Mouse (Mus musculus) hindbrain, embryonic 13.5 days (tissue): ENCODE results near the gene Blvrb. TPM values are rescaled to one million over a fixed set of nuclear protein-coding genes. Genes with fewer than 3 reads are reported as not detected.

Source experiments
- ATAC-seq: fragments of 200-750 bp; cut with Nextera tagmentation; 2 replicates; pipeline ENCODE4 v1.8.0; 2017; ENCODE audit warnings: moderate TSS enrichment; ENCODE audit not compliant: low FRiP score
- H3K27ac ChIP-seq: fragments of 300-500 bp; sonication (generic); 2 replicates; pipeline ENCODE4 v1.5.1; 2015; ENCODE audit warnings: inconsistent platforms, mild to moderate bottlenecking, moderate library complexity
- H3K27me3 ChIP-seq: fragments of 300-500 bp; sonication (generic); 2 replicates; pipeline ENCODE4 v1.6.1; 2015; ENCODE audit warnings: mild to moderate bottlenecking, inconsistent platforms
- H3K36me3 ChIP-seq: fragments of 300-500 bp; sonication (generic); 2 replicates; pipeline ENCODE4 v1.6.1; 2015; ENCODE audit warnings: mild to moderate bottlenecking, inconsistent platforms
- H3K4me1 ChIP-seq: fragments of 300-500 bp; sonication (generic); replicated peaks from 2 replicates; pipeline ENCODE4 v1.6.1; 2015; ENCODE audit warnings: inconsistent platforms
- H3K4me2 ChIP-seq: fragments of 300-500 bp; sonication (generic); 2 replicates; pipeline ENCODE4 v1.6.1; 2015; ENCODE audit warnings: inconsistent platforms, mild to moderate bottlenecking, moderate library complexity
- H3K4me3 ChIP-seq: fragments of 300-500 bp; sonication (generic); 2 replicates; pipeline ENCODE4 v1.5.1; 2015; ENCODE audit warnings: mild to moderate bottlenecking, inconsistent platforms
- H3K9ac ChIP-seq: fragments of 300-500 bp; sonication (generic); 2 replicates; pipeline ENCODE4 v1.6.1; 2015; ENCODE audit warnings: mild to moderate bottlenecking, inconsistent platforms
- H3K9me3 ChIP-seq: fragments of 300-500 bp; sonication (generic); 2 replicates; pipeline ENCODE4 v1.6.1; 2016; ENCODE audit warnings: inconsistent platforms
- WGBS: fragments of 180-500 bp; shearing (Covaris S2); methylation state at CpG from one replicate; pipeline ENCODE4 v1.1.7; 2015; 5-methylcytosine and 5-hydroxymethylcytosine counted together
- polyA plus RNA-seq: library from polyadenylated mRNA; unstranded; fragments of >200 nt; fragmentation: Nextera tagmentation; extraction: Ambion mirVana; gene quantifications from 2 replicates; pipeline ENCODE4 v1.2.1, GENCODE M21; 2015

Blvrb gene
- polyA plus RNA-seq, 1 experiment from 2014 or later: 18.7 TPM

GRCm38 (mm10) chr7:27428002-27428401 lies 19.8 kb upstream of the Blvrb start:
- Histone ChIP-seq H3K36me3 (peaks cover 41% of the 10 kb centered on the region), H3K4me1 (no peaks in the 10 kb centered on the region), H3K27me3 (peaks cover 19% of the 10 kb centered on the region), H3K9me3 (0 out of 2 replicates have a peak, but pooled peaks cover 4% of the 10 kb centered on the region), H3K4me3 (no peak overlapping the region), H3K9ac (no peak overlapping the region), H3K27ac (no peak overlapping the region), H3K4me2 (no peak overlapping the region)
- 74% methylated on average over 11 of the region's 11 CpGs for WGBS
- no peak for ATAC-seq

GRCm38 (mm10) chr7:27429135-27429534 lies 18.6 kb upstream of the Blvrb start:
- no peak overlapping the region for H3K4me2 ChIP-seq
- no peak overlapping the region for H3K27ac ChIP-seq
- no peak overlapping the region for H3K4me3 ChIP-seq
- H3K9me3 ChIP-seq: 0 out of 2 replicates have a peak, but pooled peaks cover 4% of the 10 kb centered on the region
- H3K9ac ChIP-seq: no peak overlapping the region
- H3K27me3 ChIP-seq: peaks cover 24% of the 10 kb centered on the region
- 61% methylated on average over 2 of the region's 2 CpGs for WGBS
- no peaks in the 10 kb centered on the region for H3K4me1 ChIP-seq
- H3K36me3 ChIP-seq: peaks cover 31% of the 10 kb centered on the region
- ATAC-seq: no peak

- Histone ChIP-seq H3K4me2 (no peak overlapping the region), H3K4me1 (no peaks in the 10 kb centered on the region), H3K9me3 (0 out of 2 replicates have a peak, but pooled peaks cover 4% of the 10 kb centered on the region), H3K9ac (no peak overlapping the region), H3K27ac (no peak overlapping the region), H3K27me3 (peaks cover 37% of the 10 kb centered on the region), H3K36me3 (peaks cover 22% of the 10 kb centered on the region), H3K4me3 (no peak overlapping the region)
- WGBS: 31% methylated on average over 10 of the region's 10 CpGs
- no peak for ATAC-seq
Observed at GRCm38 (mm10) chr7:27433349-27433748, 14.4 kb upstream of the Blvrb start.

- no peaks in the 10 kb centered on the region for H3K4me1 ChIP-seq
- H3K4me2 ChIP-seq: no peak overlapping the region
- 0 out of 2 replicates have a peak, but pooled peaks cover 4% of the 10 kb centered on the region for H3K9me3 ChIP-seq
- WGBS: 10% methylated on average over 10 of the region's 10 CpGs
- no peak overlapping the region for H3K9ac ChIP-seq
- H3K27me3 ChIP-seq: peaks cover 37% of the 10 kb centered on the region
- H3K4me3 ChIP-seq: no peak overlapping the region
- ATAC-seq: no peak
- no peak overlapping the region for H3K27ac ChIP-seq
- H3K36me3 ChIP-seq: peaks cover 22% of the 10 kb centered on the region
Observed at GRCm38 (mm10) chr7:27433794-27434193, 14.0 kb upstream of the Blvrb start.

GRCm38 (mm10) chr7:27437544-27437943 lies 10.2 kb upstream of the Blvrb start:
- Histone ChIP-seq H3K4me1 (no peaks in the 10 kb centered on the region), H3K4me3 (no peak overlapping the region), H3K27me3 (peaks cover 32% of the 10 kb centered on the region), H3K4me2 (no peak overlapping the region), H3K9ac (no peak overlapping the region), H3K9me3 (peaks cover 3% of the 10 kb centered on the region; the same call in 1 of the 2 replicates), H3K27ac (no peak overlapping the region), H3K36me3 (peaks cover 42% of the 10 kb centered on the region)
- WGBS: 62% methylated on average over 5 of the region's 5 CpGs
- ATAC-seq: no peak

- Histone ChIP-seq H3K27ac (no peak overlapping the region), H3K9me3 (peaks cover 3% of the 10 kb centered on the region; the same call in 1 of the 2 replicates), H3K36me3 (peaks cover 36% of the 10 kb centered on the region), H3K9ac (no peak overlapping the region), H3K4me1 (no peaks in the 10 kb centered on the region), H3K4me3 (no peak overlapping the region), H3K4me2 (no peak overlapping the region), H3K27me3 (peaks cover 17% of the 10 kb centered on the region)
- 78% methylated on average over 4 of the region's 4 CpGs for WGBS
- ATAC-seq: no peak
Observed at GRCm38 (mm10) chr7:27440014-27440413, 7.8 kb upstream of the Blvrb start.

DNA sequence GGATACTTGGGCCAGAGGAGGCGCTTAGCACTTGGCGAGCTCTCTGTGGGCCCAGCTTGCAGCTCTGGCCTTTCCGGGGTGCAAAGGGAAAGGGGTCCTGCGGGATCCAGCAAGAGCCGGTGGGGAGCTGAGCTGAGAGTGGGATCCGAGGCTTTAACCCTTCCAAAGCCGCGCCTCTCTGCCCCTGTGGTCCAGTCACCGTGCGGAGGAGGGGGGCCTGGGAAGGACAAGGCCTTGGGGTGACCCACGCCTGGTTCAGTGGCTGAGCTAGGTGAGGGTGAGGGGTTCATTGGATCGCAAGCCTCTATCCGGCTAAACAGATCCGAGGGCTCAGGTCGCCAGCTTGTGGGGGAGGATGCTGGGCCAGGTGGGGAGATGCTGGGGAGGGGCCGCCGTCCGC lies 1.7 kb upstream of the Blvrb start:
- 0 out of 2 replicates have a peak, but pooled peaks have one; percentile 1 for ATAC-seq
- H3K9me3 ChIP-seq: no peaks in the 10 kb centered on the region
- H3K4me2 ChIP-seq: peak overlapping the region; percentile 90
- H3K27ac ChIP-seq: peak overlapping the region; percentile 86
- peaks cover 31% of the 10 kb centered on the region for H3K27me3 ChIP-seq
- 2% methylated on average over 18 of the region's 18 CpGs for WGBS
- H3K9ac ChIP-seq: peak overlapping the region; percentile 89
- H3K36me3 ChIP-seq: peaks cover 9% of the 10 kb centered on the region; the same call in 1 of the 2 replicates
- H3K4me1 ChIP-seq: peaks cover 28% of the 10 kb centered on the region
- peak overlapping the region; percentile 65 for H3K4me3 ChIP-seq

DNA sequence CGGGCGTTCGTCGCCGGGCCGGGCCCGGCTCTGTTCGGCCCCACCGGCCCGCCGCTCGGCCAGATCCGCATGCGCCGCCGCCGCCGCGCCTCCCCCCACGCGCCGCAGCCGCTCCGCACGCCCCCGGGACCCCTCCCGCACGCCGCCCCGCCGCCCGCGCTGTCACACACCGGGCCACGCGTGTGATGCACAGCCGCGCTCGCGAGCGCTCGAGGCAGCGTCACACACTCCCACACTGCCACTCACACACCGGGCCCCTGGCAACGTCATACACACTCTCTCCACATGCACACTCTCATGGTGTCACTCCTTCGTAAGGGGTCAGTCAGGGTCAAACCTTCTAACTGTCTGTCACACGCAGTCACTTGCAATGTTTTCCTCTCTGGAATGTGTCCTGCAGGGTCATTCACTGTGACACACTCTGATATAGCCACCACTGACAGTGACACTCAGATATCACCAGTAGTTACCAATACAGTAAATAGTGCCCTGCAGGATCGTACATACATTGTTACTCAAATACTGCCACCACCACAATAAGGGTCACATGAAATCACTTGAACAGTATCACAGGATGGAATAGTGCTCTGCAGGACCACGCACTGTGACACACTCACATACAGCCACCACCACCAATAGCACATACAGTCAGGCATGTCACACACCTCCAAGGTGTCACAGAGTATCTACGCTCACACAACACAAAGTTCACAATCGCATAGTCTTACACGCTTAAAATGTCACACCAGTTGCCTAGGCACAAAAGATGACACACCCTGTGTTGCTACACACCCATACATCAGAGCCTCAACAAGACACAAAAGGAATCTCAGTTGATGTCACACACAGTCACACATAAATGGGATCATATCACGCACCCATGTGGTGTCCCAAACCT lies 1.0 kb upstream of the Blvrb start:
- Histone ChIP-seq H3K4me3 (peak overlapping the region; percentile 65), H3K4me1 (peaks cover 28% of the 10 kb centered on the region), H3K36me3 (peaks cover 4% of the 10 kb centered on the region; the same call in 1 of the 2 replicates), H3K9me3 (no peaks in the 10 kb centered on the region), H3K27ac (peak overlapping the region; percentile 86), H3K9ac (peak overlapping the region; percentile 89), H3K27me3 (peaks cover 31% of the 10 kb centered on the region), H3K4me2 (peak overlapping the region; percentile 90)
- 8% methylated on average over 38 of the region's 53 CpGs for WGBS
- ATAC-seq: peak; percentile 57

DNA sequence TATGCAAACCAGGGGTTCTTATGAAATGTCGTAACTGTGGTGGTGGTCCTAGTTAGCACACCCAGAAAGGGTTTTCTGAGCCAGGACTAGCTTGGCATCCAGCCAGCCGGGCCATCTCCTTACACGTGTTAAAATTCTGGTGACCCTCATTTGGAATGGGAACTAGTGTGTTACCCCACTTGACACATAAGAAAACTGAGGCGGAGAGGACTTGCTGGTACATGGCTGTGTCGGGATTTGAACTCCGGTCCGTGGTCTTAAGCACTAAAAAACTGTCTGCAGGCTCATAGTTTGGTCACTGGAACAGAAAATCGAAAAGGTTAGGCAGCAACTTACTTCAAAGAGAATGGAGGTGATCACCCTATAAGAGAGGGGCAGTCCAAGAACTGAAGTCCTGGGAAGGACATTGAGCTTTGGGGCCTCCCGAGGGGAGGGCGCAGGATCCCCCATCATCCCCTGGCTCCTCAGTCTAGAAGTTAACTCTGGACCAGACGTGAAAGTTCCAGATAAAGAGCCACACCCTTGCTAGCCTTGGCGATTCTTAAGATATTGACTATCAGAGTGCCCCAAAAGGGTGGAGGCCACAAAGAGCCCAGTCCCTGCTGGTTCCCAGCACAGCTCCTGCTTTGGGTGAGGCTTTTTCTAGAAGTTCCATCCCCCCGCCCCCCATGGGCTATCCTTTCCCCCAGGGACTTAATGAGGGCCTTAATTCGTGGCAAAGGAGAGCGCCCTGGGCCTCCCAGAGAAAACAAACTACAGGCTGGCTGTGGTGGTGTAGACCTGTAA lies 836 bp downstream of the Blvrb start:
- ATAC-seq: no peak
- Histone ChIP-seq H3K27ac (no peak overlapping the region), H3K4me3 (peak overlapping the region; percentile 65), H3K4me1 (peaks cover 28% of the 10 kb centered on the region), H3K9ac (peak overlapping the region; percentile 69), H3K27me3 (peaks cover 33% of the 10 kb centered on the region), H3K36me3 (no peaks in the 10 kb centered on the region), H3K9me3 (no peaks in the 10 kb centered on the region), H3K4me2 (peak overlapping the region; percentile 90)
- 60% methylated on average over 15 of the region's 15 CpGs for WGBS

- 61% methylated on average over 10 of the region's 10 CpGs for WGBS
- peaks cover 28% of the 10 kb centered on the region for H3K4me1 ChIP-seq
Observed at GRCm38 (mm10) chr7:27449256-27449862, 1.6 kb downstream of the Blvrb start.

GRCm38 (mm10) chr7:27451359-27451758 lies 3.6 kb downstream of the Blvrb start:
- H3K27ac ChIP-seq: no peak overlapping the region
- H3K9me3 ChIP-seq: no peaks in the 10 kb centered on the region
- no peak overlapping the region for H3K4me2 ChIP-seq
- peaks cover 11% of the 10 kb centered on the region for H3K27me3 ChIP-seq
- H3K4me3 ChIP-seq: no peak overlapping the region
- no peaks in the 10 kb centered on the region for H3K36me3 ChIP-seq
- WGBS: 97% methylated on average over 2 of the region's 2 CpGs
- H3K4me1 ChIP-seq: peaks cover 19% of the 10 kb centered on the region
- ATAC-seq: no peak
- H3K9ac ChIP-seq: no peak overlapping the region

More at GRCm38 (mm10) chr7:27449256-27449862, 1.6 kb downstream of the Blvrb start:
- H3K9ac ChIP-seq: no peak overlapping the region
- H3K4me2 ChIP-seq: 0 out of 2 replicates have a peak overlapping the region, but pooled peaks have one; percentile 90
- H3K36me3 ChIP-seq: no peaks in the 10 kb centered on the region
- no peak overlapping the region for H3K27ac ChIP-seq
- no peak overlapping the region for H3K4me3 ChIP-seq
- H3K9me3 ChIP-seq: no peaks in the 10 kb centered on the region
- ATAC-seq: no peak
- H3K27me3 ChIP-seq: peaks cover 31% of the 10 kb centered on the region
